Mouse (Mus musculus) gastrocnemius, postnatal 10 days (tissue): ENCODE results near the gene Junb. TPM values are rescaled to one million over a fixed set of nuclear protein-coding genes. Genes with fewer than 3 reads are reported as not detected.

Experiments
- DNase-seq: peaks from one replicate; pipeline ENCODE4 v3.0.0; 2021; ENCODE audit warnings: mixed read lengths
- total RNA-seq, 2 experiments: library from RNA; stranded (reverse); gene quantifications; 2 replicates each; pipeline ENCODE4 v1.2.3; 2021

The Junb gene
- total RNA-seq, 2 experiments from 2014 or later, result 5.8 to 8.9 TPM

- no peak for DNase-seq
Measured at GRCm38 (mm10) chr8:84987903-84988302, 9.4 kb upstream of the Junb start.

- DNase-seq, result no peak
Measured at GRCm38 (mm10) chr8:84987388-84987787, 8.9 kb upstream of the Junb start.

- DNase-seq, result no peak
Measured at GRCm38 (mm10) chr8:84986379-84986945, 7.9 kb upstream of the Junb start.

- peak; percentile 77 for DNase-seq
Measured at GRCm38 (mm10) chr8:84985684-84986378, 7.3 kb upstream of the Junb start.

- DNase-seq, result no peak
Measured at GRCm38 (mm10) chr8:84985049-84985683, 6.6 kb upstream of the Junb start.

GRCm38 (mm10) chr8:84984294-84985048 is 6.0 kb upstream of the Junb start:
- DNase-seq, result no peak

GRCm38 (mm10) chr8:84982499-84983011 is 4.0 kb upstream of the Junb start:
- DNase-seq, result no peak

GRCm38 (mm10) chr8:84981644-84982498 is 3.4 kb upstream of the Junb start:
- DNase-seq, result no peak

- DNase-seq, result peak; percentile 69
Measured at GRCm38 (mm10) chr8:84980622-84981358, 2.3 kb upstream of the Junb start.

GRCm38 (mm10) chr8:84979599-84980421 is 1.3 kb upstream of the Junb start:
- peak; percentile 80 for DNase-seq

GRCm38 (mm10) chr8:84977435-84978247 is 877 bp downstream of the Junb start:
- DNase-seq, result peak; percentile 69

GRCm38 (mm10) chr8:84976763-84977434 is 1.6 kb downstream of the Junb start:
- peak; percentile 29 for DNase-seq

- DNase-seq, result peak; percentile 92
Measured at GRCm38 (mm10) chr8:84976031-84976762, 2.3 kb downstream of the Junb start.

GRCm38 (mm10) chr8:84975434-84975833 is 3.1 kb downstream of the Junb start:
- peak; percentile 62 for DNase-seq

GRCm38 (mm10) chr8:84974543-84975142 is 3.9 kb downstream of the Junb start:
- no peak for DNase-seq

GRCm38 (mm10) chr8:84973803-84974542 is 4.5 kb downstream of the Junb start:
- DNase-seq, result no peak

GRCm38 (mm10) chr8:84973079-84973478 is 5.4 kb downstream of the Junb start:
- DNase-seq, result no peak
